Mouse (Mus musculus) forebrain, postnatal 0 days (tissue): ENCODE measurements around the gene Fgf10. TPM values are rescaled to one million over a fixed set of nuclear protein-coding genes. Genes with fewer than 3 reads are reported as not detected.

ENCODE experiments used
- ATAC-seq: fragments of 200-750 bp; cut with Nextera tagmentation; 2 replicates; pipeline ENCODE4 v1.8.0; 2017; ENCODE audit warnings: mild to moderate bottlenecking, moderate library complexity
- DNase-seq: peaks from one replicate; pipeline ENCODE4 v3.0.0-alpha.2; 2015
- H3K27ac ChIP-seq: fragments of 300-500 bp; sonication (generic); 2 replicates; pipeline ENCODE4 v1.5.1; 2014; ENCODE audit warnings: low read depth, mild to moderate bottlenecking, antibody characterized with exemption, low read length, moderate library complexity, mixed read lengths
- H3K27me3 ChIP-seq: fragments of 300-500 bp; sonication (generic); 2 replicates; pipeline ENCODE4 v1.6.1; 2014; ENCODE audit warnings: mild to moderate bottlenecking, low read length, mixed read lengths; ENCODE audit not compliant: insufficient read depth
- H3K36me3 ChIP-seq: fragments of 300-500 bp; sonication (generic); 2 replicates; pipeline ENCODE4 v1.6.1; 2014; ENCODE audit warnings: mild to moderate bottlenecking, moderate library complexity; ENCODE audit not compliant: insufficient read depth
- H3K4me1 ChIP-seq: fragments of 300-500 bp; sonication (generic); 2 replicates; pipeline ENCODE4 v1.6.1; 2014; ENCODE audit warnings: antibody characterized with exemption; ENCODE audit not compliant: insufficient read depth
- H3K4me2 ChIP-seq: fragments of 300-500 bp; sonication (generic); 2 replicates; pipeline ENCODE4 v1.6.1; 2014; ENCODE audit warnings: low read depth, mild to moderate bottlenecking, moderate library complexity
- H3K4me3 ChIP-seq: fragments of 300-500 bp; sonication (generic); 2 replicates; pipeline ENCODE4 v1.5.1; 2014; ENCODE audit warnings: low read depth, low read length, mixed read lengths
- H3K9ac ChIP-seq: fragments of 300-500 bp; sonication (generic); 2 replicates; pipeline ENCODE4 v1.6.1; 2014; ENCODE audit warnings: mild to moderate bottlenecking
- H3K9me3 ChIP-seq: fragments of 300-500 bp; sonication (generic); 2 replicates; pipeline ENCODE4 v1.6.1; 2016; ENCODE audit warnings: low read length
- CTCF ChIP-seq: sonication (generic); IDR thresholded peaks from 2 replicates; pipeline ENCODE4 v1.5.1; 2016; ENCODE audit warnings: antibody characterized with exemption, control low read depth, low read depth
- WGBS: fragments of 180-500 bp; shearing (Covaris S2); extraction: QIAGEN DNeasy Blood & Tissue Kit; methylation state at CpG from one replicate; pipeline ENCODE4 v1.1.7; 2014; 5-methylcytosine and 5-hydroxymethylcytosine counted together
- polyA plus RNA-seq: library from polyadenylated mRNA; unstranded; fragments of >200 nt; fragmentation: Nextera tagmentation; extraction: Ambion mirVana; gene quantifications from 2 replicates; pipeline ENCODE4 v1.2.1, GENCODE M21; 2015
- total RNA-seq: library from RNA; depleted of rRNA; stranded (reverse); fragments of >200 nt; gene quantifications from 2 replicates; pipeline ENCODE4 v1.2.3, GENCODE M21; 2014

Fgf10 gene
- total and polyA plus RNA-seq, 2 experiments from 2014 or later, result 1.3 to 2.5 TPM

DNA sequence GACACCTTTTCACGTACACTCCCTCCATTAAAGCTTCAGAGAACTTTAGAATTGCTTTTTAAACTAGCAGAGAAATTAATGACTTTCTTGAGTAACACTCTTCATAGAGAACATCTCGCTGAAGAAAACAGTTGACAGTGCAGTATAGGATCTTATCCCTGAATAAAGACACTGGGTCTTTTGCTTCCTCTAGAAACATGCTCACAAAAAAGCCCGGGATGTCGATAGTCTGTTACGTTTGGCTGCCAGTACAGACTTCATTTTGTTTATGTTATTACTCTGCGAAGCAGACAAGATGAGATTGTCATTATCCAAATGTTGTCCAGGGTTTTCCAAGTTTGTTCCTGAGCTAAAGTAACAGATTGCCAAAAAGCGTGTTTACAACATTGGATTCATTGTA lies 75.2 kb downstream of the Fgf10 start:
- 71% methylated on average over 7 of the region's 7 CpGs for WGBS
- H3K36me3 ChIP-seq, result no peaks in the 10 kb centered on the region
- no peak for ATAC-seq
- no peak for DNase-seq
- no peaks in the 10 kb centered on the region for H3K4me1 ChIP-seq
- no peaks in the 10 kb centered on the region for H3K27me3 ChIP-seq
- no peak overlapping the region for H3K27ac ChIP-seq
- no peak overlapping the region for H3K4me2 ChIP-seq
- no peaks in the 10 kb centered on the region for H3K9me3 ChIP-seq
- TF ChIP-seq CTCF, result no peak
- no peak overlapping the region for H3K4me3 ChIP-seq
- H3K9ac ChIP-seq, result no peak overlapping the region

GRCm38 (mm10) chr13:118746427-118746826 lies 76.8 kb downstream of the Fgf10 start:
- WGBS, result 51% methylated on average over 4 of the region's 4 CpGs
- H3K9me3 ChIP-seq, result no peaks in the 10 kb centered on the region
- ATAC-seq (no peak), DNase-seq (no peak)
- no peaks in the 10 kb centered on the region for H3K36me3 ChIP-seq
- TF ChIP-seq CTCF, result no peak
- H3K4me1 ChIP-seq, result no peaks in the 10 kb centered on the region
- no peaks in the 10 kb centered on the region for H3K27me3 ChIP-seq
- H3K27ac ChIP-seq, result no peak overlapping the region
- no peak overlapping the region for H3K4me2 ChIP-seq
- no peak overlapping the region for H3K9ac ChIP-seq
- H3K4me3 ChIP-seq, result no peak overlapping the region

- ATAC-seq, result no peak
- TF ChIP-seq CTCF, result no peak
- no peaks in the 10 kb centered on the region for H3K4me1 ChIP-seq
- no peaks in the 10 kb centered on the region for H3K9me3 ChIP-seq
- 80% methylated on average over 4 of the region's 4 CpGs for WGBS
- H3K4me3 ChIP-seq, result no peak overlapping the region
- H3K36me3 ChIP-seq, result no peaks in the 10 kb centered on the region
- H3K4me2 ChIP-seq, result no peak overlapping the region
- DNase-seq, result no peak
- H3K27ac ChIP-seq, result no peak overlapping the region
- H3K27me3 ChIP-seq, result no peaks in the 10 kb centered on the region
- H3K9ac ChIP-seq, result no peak overlapping the region
These were observed 84.4 kb downstream of the Fgf10 start for GRCm38 (mm10) chr13:118754024-118754423.

GRCm38 (mm10) chr13:118759021-118759420 lies 89.4 kb downstream of the Fgf10 start:
- 18% methylated on average over 2 of the region's 2 CpGs for WGBS
- no peaks in the 10 kb centered on the region for H3K27me3 ChIP-seq
- H3K4me1 ChIP-seq, result no peaks in the 10 kb centered on the region
- no peak overlapping the region for H3K27ac ChIP-seq
- H3K9ac ChIP-seq, result no peak overlapping the region
- ATAC-seq (no peak), DNase-seq (no peak)
- TF ChIP-seq CTCF, result no peak
- no peak overlapping the region for H3K4me2 ChIP-seq
- no peaks in the 10 kb centered on the region for H3K36me3 ChIP-seq
- H3K4me3 ChIP-seq, result no peak overlapping the region
- H3K9me3 ChIP-seq, result no peaks in the 10 kb centered on the region

DNA sequence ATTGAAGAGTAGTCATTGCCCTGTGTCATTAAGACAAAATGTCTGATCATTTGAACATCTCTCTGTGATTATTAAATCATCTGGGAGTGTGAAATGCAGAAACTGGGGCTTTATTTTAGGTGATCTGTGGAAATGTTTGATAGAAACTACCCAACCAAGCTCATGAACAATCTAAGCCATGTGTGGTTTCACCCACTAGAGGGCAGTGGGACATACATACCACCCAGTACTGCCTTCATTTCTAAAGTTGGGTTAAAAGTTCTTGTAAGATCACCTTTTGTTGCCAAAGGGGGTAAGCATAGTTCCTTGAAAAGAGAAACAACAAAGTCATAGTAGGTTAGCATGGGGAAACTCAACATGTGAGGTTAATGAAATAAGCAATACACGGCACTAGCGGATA lies 93.4 kb downstream of the Fgf10 start:
- ATAC-seq, result no peak
- H3K9me3 ChIP-seq, result no peaks in the 10 kb centered on the region
- TF ChIP-seq CTCF, result no peak

GRCm38 (mm10) chr13:118772188-118772587 lies 102.6 kb downstream of the Fgf10 start:
- TF ChIP-seq CTCF, result no peak

More for the DNA sequence above, 93.4 kb downstream of the Fgf10 start:
- H3K27me3 ChIP-seq, result no peaks in the 10 kb centered on the region
- no peak overlapping the region for H3K27ac ChIP-seq
- no peaks in the 10 kb centered on the region for H3K4me1 ChIP-seq
- H3K9ac ChIP-seq, result no peak overlapping the region
- no peak overlapping the region for H3K4me3 ChIP-seq
- H3K36me3 ChIP-seq, result no peaks in the 10 kb centered on the region
- no peak overlapping the region for H3K4me2 ChIP-seq
- 93% methylated on average over 2 of the region's 2 CpGs for WGBS
- DNase-seq, result no peak

DNA sequence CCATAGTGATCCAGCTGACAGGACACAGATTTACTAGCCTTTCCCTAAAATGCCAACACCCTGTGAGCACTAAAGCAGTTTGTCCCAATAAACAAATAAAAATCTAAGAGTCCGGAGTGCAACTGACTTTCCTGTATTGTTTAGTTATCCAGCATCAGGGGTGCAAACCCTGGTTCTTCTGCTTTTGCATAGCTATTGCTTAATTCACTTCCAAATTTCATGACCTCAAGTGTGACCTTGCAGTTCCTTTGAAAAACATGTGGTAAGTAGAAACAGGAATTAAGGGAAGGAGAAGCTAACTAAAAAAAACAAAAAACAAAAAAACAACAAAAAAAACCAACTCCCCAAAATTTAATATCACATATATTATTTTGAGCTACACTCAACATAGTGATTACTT lies 105.6 kb downstream of the Fgf10 start:
- TF ChIP-seq CTCF, result no peak
- Histone ChIP-seq H3K9ac (no peak overlapping the region), H3K9me3 (no peaks in the 10 kb centered on the region), H3K27me3 (no peaks in the 10 kb centered on the region), H3K4me1 (no peaks in the 10 kb centered on the region), H3K36me3 (no peaks in the 10 kb centered on the region), H3K4me3 (no peak overlapping the region), H3K27ac (no peak overlapping the region), H3K4me2 (no peak overlapping the region)
- no peak for DNase-seq
- ATAC-seq, result no peak
- 78% methylated on average over 1 of the region's 1 CpGs for whole genome bisulfite sequencing

More at GRCm38 (mm10) chr13:118772188-118772587, 102.6 kb downstream of the Fgf10 start:
- no peak overlapping the region for H3K4me2 ChIP-seq
- no peak overlapping the region for H3K4me3 ChIP-seq
- DNase-seq, result no peak
- no peaks in the 10 kb centered on the region for H3K27me3 ChIP-seq
- no peaks in the 10 kb centered on the region for H3K4me1 ChIP-seq
- no peak overlapping the region for H3K27ac ChIP-seq
- H3K9me3 ChIP-seq, result no peaks in the 10 kb centered on the region
- no peaks in the 10 kb centered on the region for H3K36me3 ChIP-seq
- no peak for ATAC-seq
- H3K9ac ChIP-seq, result no peak overlapping the region

DNA sequence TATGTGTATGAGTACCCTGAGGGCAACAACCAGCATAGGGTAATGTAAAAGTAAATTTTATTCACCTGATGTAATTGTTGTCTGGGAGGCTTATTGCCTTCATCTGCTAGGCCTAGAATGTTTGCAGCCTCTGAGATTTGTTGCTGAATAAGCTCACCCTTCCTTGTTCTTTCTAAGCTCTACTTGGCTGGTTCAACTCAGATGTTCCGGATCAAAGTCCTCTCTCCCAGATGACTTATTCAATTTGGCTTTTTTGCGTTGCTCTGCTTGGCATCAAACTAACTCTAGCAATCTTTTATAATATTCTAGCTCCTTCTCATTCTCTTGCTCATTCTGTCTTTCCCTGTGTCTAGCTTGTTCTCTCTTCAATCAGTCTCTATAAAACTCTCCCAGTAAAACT lies 109.6 kb downstream of the Fgf10 start:
- DNase-seq, result no peak
- Histone ChIP-seq H3K4me1 (no peaks in the 10 kb centered on the region), H3K9ac (no peak overlapping the region), H3K9me3 (no peaks in the 10 kb centered on the region), H3K4me2 (no peak overlapping the region), H3K27ac (no peak overlapping the region), H3K36me3 (no peaks in the 10 kb centered on the region), H3K4me3 (no peak overlapping the region), H3K27me3 (no peaks in the 10 kb centered on the region)
- no peak for TF ChIP-seq CTCF
- 86% methylated on average over 2 of the region's 2 CpGs for WGBS
- no peak for ATAC-seq
